Mouse (Mus musculus) heart, adult 2 months (tissue): Measurements from ENCODE around the gene Slc35d3. TPM values are rescaled to one million over a fixed set of nuclear protein-coding genes. Genes with fewer than 3 reads are reported as not detected.

Experiments
- DNase-seq, 2 experiments: peaks; one replicate each; pipeline ENCODE4 v3.0.0; 2021
- H3K27ac ChIP-seq: fragments of 200-600 bp; 2 replicates; pipeline ENCODE4 v1.8.1; 2022
- H3K27me3 ChIP-seq: fragments of 200-500 bp; 2 replicates; pipeline ENCODE4 v1.6.1; 2012; ENCODE audit warnings: mild to moderate bottlenecking, low read length, inconsistent platforms, mixed read lengths; ENCODE audit not compliant: control insufficient read depth, insufficient read depth
- H3K36me3 ChIP-seq: fragments of 200-500 bp; 2 replicates; pipeline ENCODE4 v1.6.1; 2012; ENCODE audit warnings: low read length, inconsistent platforms; ENCODE audit not compliant: control insufficient read depth, insufficient read depth
- H3K4me1 ChIP-seq: fragments of 200-500 bp; 2 replicates; pipeline ENCODE4 v1.6.1; 2011; ENCODE audit warnings: low read length; ENCODE audit not compliant: control insufficient read depth, insufficient read depth
- H3K4me3 ChIP-seq: fragments of 200-600 bp; 2 replicates; pipeline ENCODE4 v1.8.1; 2022
- H3K79me2 ChIP-seq: fragments of 200-500 bp; replicated peaks from 2 replicates; pipeline ENCODE4 v1.6.1; 2012; ENCODE audit warnings: mild to moderate bottlenecking, inconsistent platforms, low read length, moderate library complexity, mixed read lengths; ENCODE audit not compliant: control insufficient read depth, insufficient read depth
- H3K9ac ChIP-seq: fragments of 200-500 bp; 2 replicates; pipeline ENCODE4 v1.6.1; 2012; ENCODE audit warnings: low read depth, mild to moderate bottlenecking, control low read depth, inconsistent platforms, low read length, mixed read lengths
- CTCF ChIP-seq: fragments of 200-600 bp; IDR thresholded peaks from 2 replicates; pipeline ENCODE4 v1.8.1; 2022; ENCODE audit warnings: antibody characterized with exemption, mild to moderate bottlenecking, moderate library complexity
- EP300 ChIP-seq: fragments of 200-500 bp; IDR thresholded peaks from 2 replicates; pipeline ENCODE4 v1.6.1; 2011; ENCODE audit warnings: low read depth, low read length, control low read depth; ENCODE audit not compliant: insufficient read depth
- POLR2A ChIP-seq: fragments of 200-500 bp; IDR thresholded peaks from 2 replicates; pipeline ENCODE4 v1.6.1; 2011; ENCODE audit warnings: mild to moderate bottlenecking, low read depth, low read length, control low read depth; ENCODE audit not compliant: insufficient read depth
- WGBS: fragments of 180-500 bp; shearing (Covaris S2); methylation state at CpG from one replicate; pipeline ENCODE4 v1.1.7; 2018; 5-methylcytosine and 5-hydroxymethylcytosine counted together
- intact Hi-C: fragments of 180-260 bp; cut with DNase I; formaldehyde crosslinking; loops from one replicate; pipeline ENCODE4 v1.15.1; 2025
- polyA plus RNA-seq: library from polyadenylated mRNA; depleted of rRNA; stranded (reverse); fragments of >200 nt; gene quantifications from 2 replicates; pipeline ENCODE4 v1.2.3, GENCODE M21; 2012
- total RNA-seq, 2 experiments: library from RNA; stranded (reverse); gene quantifications; 2 replicates each; pipeline ENCODE4 v1.2.3; 2021

The Slc35d3 gene
- total and polyA plus RNA-seq, 3 experiments, result 0.14 TPM; not detected in 2

GRCm38 (mm10) chr10:19886249-19886648 is 35.0 kb upstream of the Slc35d3 start:
- Histone ChIP-seq H3K4me3 (no peak overlapping the region), H3K36me3 (no peaks in the 10 kb centered on the region), H3K79me2 (no peaks in the 10 kb centered on the region), H3K9ac (no peak overlapping the region), H3K27me3 (no peaks in the 10 kb centered on the region), H3K4me1 (no peaks in the 10 kb centered on the region), H3K27ac (no peak overlapping the region)
- DNase-seq, result no peak
- no peak for TF ChIP-seq EP300
- no peak for TF ChIP-seq CTCF
- TF ChIP-seq POLR2A, result no peak
- intact Hi-C loops, result no loop called here
- 64% methylated on average over 3 of the region's 3 CpGs for WGBS

GRCm38 (mm10) chr10:19884409-19884808 is 33.1 kb upstream of the Slc35d3 start:
- Histone ChIP-seq H3K4me1 (no peaks in the 10 kb centered on the region), H3K36me3 (no peaks in the 10 kb centered on the region), H3K4me3 (no peak overlapping the region), H3K9ac (no peak overlapping the region), H3K27me3 (no peaks in the 10 kb centered on the region), H3K27ac (no peak overlapping the region), H3K79me2 (no peaks in the 10 kb centered on the region)
- TF ChIP-seq POLR2A (no peak), CTCF (no peak), EP300 (no peak)
- intact Hi-C loops, result no loop called here
- DNase-seq, result no peak
- WGBS, result 62% methylated on average over 4 of the region's 4 CpGs

GRCm38 (mm10) chr10:19880437-19880836 is 29.2 kb upstream of the Slc35d3 start:
- Histone ChIP-seq H3K4me3 (no peak overlapping the region), H3K36me3 (no peaks in the 10 kb centered on the region), H3K79me2 (no peaks in the 10 kb centered on the region), H3K27me3 (no peaks in the 10 kb centered on the region), H3K4me1 (no peaks in the 10 kb centered on the region), H3K27ac (no peak overlapping the region), H3K9ac (no peak overlapping the region)
- 55% methylated on average over 3 of the region's 3 CpGs for WGBS
- TF ChIP-seq POLR2A, result no peak
- TF ChIP-seq CTCF, result no peak
- TF ChIP-seq EP300, result no peak
- intact Hi-C loops, result no loop called here
- no peak for DNase-seq

- WGBS, result 71% methylated on average over 6 of the region's 6 CpGs
- Histone ChIP-seq H3K79me2 (no peaks in the 10 kb centered on the region), H3K36me3 (no peaks in the 10 kb centered on the region), H3K9ac (no peak overlapping the region), H3K4me3 (no peak overlapping the region), H3K4me1 (no peaks in the 10 kb centered on the region), H3K27me3 (no peaks in the 10 kb centered on the region), H3K27ac (no peak overlapping the region)
- intact Hi-C loops, result no loop called here
- DNase-seq, result no peak
- no peak for TF ChIP-seq EP300
- TF ChIP-seq CTCF, result no peak
- no peak for TF ChIP-seq POLR2A
Observed at GRCm38 (mm10) chr10:19879161-19879560, 27.9 kb upstream of the Slc35d3 start.

- H3K27ac ChIP-seq, result no peak overlapping the region
- H3K36me3 ChIP-seq, result no peaks in the 10 kb centered on the region
- DNase-seq, result no peak
- no peak overlapping the region for H3K4me3 ChIP-seq
- no peaks in the 10 kb centered on the region for H3K4me1 ChIP-seq
- intact Hi-C loops, result no loop called here
- WGBS, result 84% methylated on average over 9 of the region's 9 CpGs
- TF ChIP-seq POLR2A, result no peak
- TF ChIP-seq CTCF, result no peak
- no peak for TF ChIP-seq EP300
- H3K9ac ChIP-seq, result no peak overlapping the region
- H3K79me2 ChIP-seq, result no peaks in the 10 kb centered on the region
- H3K27me3 ChIP-seq, result no peaks in the 10 kb centered on the region
Observed at GRCm38 (mm10) chr10:19877679-19878078, 26.4 kb upstream of the Slc35d3 start.

- Histone ChIP-seq H3K9ac (no peak overlapping the region), H3K27me3 (no peaks in the 10 kb centered on the region), H3K4me1 (no peaks in the 10 kb centered on the region), H3K4me3 (no peak overlapping the region), H3K79me2 (no peaks in the 10 kb centered on the region), H3K36me3 (no peaks in the 10 kb centered on the region), H3K27ac (no peak overlapping the region)
- TF ChIP-seq EP300 (no peak), CTCF (no peak), POLR2A (no peak)
- DNase-seq, result no peak
- intact Hi-C loops, result no loop called here
- 93% methylated on average over 8 of the region's 8 CpGs for WGBS
Observed at GRCm38 (mm10) chr10:19877257-19877656, 26.0 kb upstream of the Slc35d3 start.
